Mouse (Mus musculus): ENCODE data around the gene Lamtor4.

GRCm38 (mm10) chr5:138262582-138263240 lies 7.4 kb downstream of the Lamtor4 start:
- TF ChIP-seq CTCF (IDR thresholded peaks at IDR 0.05; ENCODE audit: extremely low read depth, insufficient read depth, insufficient read length, insufficient replicate concordance) (no peak), POLR2A (IDR thresholded peaks at IDR 0.05; ENCODE audit: low read depth, low read length) (no peak)

Measured in spleen, adult 2 months (tissue).